Mouse (Mus musculus): ENCODE measurements around the gene Gnai2.

DNA sequence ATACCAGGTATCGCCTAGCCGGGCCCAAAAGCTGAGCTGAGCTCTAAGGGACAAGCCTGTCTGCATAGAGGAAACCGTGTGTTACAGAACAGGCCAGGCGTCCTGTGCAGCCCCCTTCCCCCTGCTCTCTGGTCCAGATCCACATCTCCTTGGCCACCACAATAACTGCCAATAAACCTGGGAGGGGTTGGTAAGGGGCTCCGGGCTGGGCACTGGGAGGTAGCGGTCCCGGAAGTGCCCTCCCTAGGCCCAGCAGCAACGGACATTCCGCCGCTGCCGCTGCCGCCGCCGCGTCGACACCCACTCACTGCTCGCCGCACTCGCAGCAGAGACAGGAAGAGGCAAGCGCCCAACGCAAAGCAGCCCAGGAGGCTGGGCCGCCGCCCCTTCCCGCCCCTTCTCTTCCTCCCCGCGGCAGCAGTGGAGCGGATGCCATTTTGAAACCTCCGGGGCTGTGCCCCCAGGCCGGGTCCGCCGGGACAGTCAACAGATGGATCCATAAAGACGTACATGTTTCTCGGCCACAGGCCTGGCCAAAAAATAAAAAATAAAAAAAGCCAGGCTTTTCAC, 2.0 kb downstream of the Gnai2 start:
- no peak for TF ChIP-seq CTCF (IDR thresholded peaks at IDR 0.05; ENCODE audit: low read depth)
- TF ChIP-seq EP300 (IDR thresholded peaks at IDR 0.05; ENCODE audit: low read depth) = no peak
